Mouse (Mus musculus): ENCODE measurements at regions not wholly inside any gene's neighbourhood (a gene's known extent, or its start where the extent isn't known, plus 50 kb on each side); places are given as distances from the start of the nearest gene placed in this dataset.
"Not testable (repeated sequence)": the region's sequence is repeated elsewhere in the genome, so short reads cannot be mapped to it uniquely, and the experiment has no call there.

GRCm38 (mm10) chr1:96189776-96190175 is 522.4 kb upstream of the St8sia4 start:
- DNase-seq (ENCODE audit: low spot score) = not testable (repeated sequence)

- no peak for DNase-seq (ENCODE audit: low spot score)
These were observed 499.4 kb upstream of the St8sia4 start for GRCm38 (mm10) chr1:96166767-96167166.

GRCm38 (mm10) chr1:96155484-96155883 is 488.1 kb upstream of the St8sia4 start:
- no peak for DNase-seq (ENCODE audit: low spot score)

- DNase-seq (ENCODE audit: low spot score) = no peak
These were observed 461.2 kb upstream of the St8sia4 start for GRCm38 (mm10) chr1:96128618-96129017.

- DNase-seq (ENCODE audit: low spot score) = no peak
These were observed 440.6 kb upstream of the St8sia4 start for GRCm38 (mm10) chr1:96107986-96108385.

GRCm38 (mm10) chr1:96105392-96105791 is 438.0 kb upstream of the St8sia4 start:
- no peak for DNase-seq (ENCODE audit: low spot score)

GRCm38 (mm10) chr1:96083575-96083974 is 416.2 kb upstream of the St8sia4 start:
- no peak for DNase-seq (ENCODE audit: low spot score)

GRCm38 (mm10) chr1:96074710-96075109 is 407.3 kb upstream of the St8sia4 start:
- no peak for DNase-seq (ENCODE audit: low spot score)

- no peak for DNase-seq (ENCODE audit: low spot score)
These were observed 394.0 kb upstream of the St8sia4 start for GRCm38 (mm10) chr1:96061335-96061734.

- peak; percentile 1 for DNase-seq (ENCODE audit: low spot score)
These were observed 381.9 kb upstream of the St8sia4 start for GRCm38 (mm10) chr1:96049260-96049659.

GRCm38 (mm10) chr1:96046556-96046955 is 379.2 kb upstream of the St8sia4 start:
- DNase-seq (ENCODE audit: low spot score) = peak; percentile 17

GRCm38 (mm10) chr1:96019443-96019842 is 352.1 kb upstream of the St8sia4 start:
- DNase-seq (ENCODE audit: low spot score) = peak; percentile 37

GRCm38 (mm10) chr1:96009461-96009860 is 342.1 kb upstream of the St8sia4 start:
- DNase-seq (ENCODE audit: low spot score) = peak; percentile 73

- no peak for DNase-seq (ENCODE audit: low spot score)
These were observed 335.7 kb upstream of the St8sia4 start for GRCm38 (mm10) chr1:96003086-96003485.

- no peak for DNase-seq (ENCODE audit: low spot score)
These were observed 294.8 kb upstream of the St8sia4 start for GRCm38 (mm10) chr1:95962164-95962563.

All from retina, embryonic 14.5 days (tissue).